Mouse (Mus musculus) duodenum, adult 2 months (tissue): ENCODE data around the gene Shank1. TPM values are rescaled to one million over a fixed set of nuclear protein-coding genes. Genes with fewer than 3 reads are reported as not detected.

Experiments used
- polyA plus RNA-seq: library from polyadenylated mRNA; depleted of rRNA; stranded (reverse); fragments of >200 nt; gene quantifications from 2 replicates; pipeline ENCODE4 v1.2.3, GENCODE M21; 2012; ENCODE audit warnings: low replicate concordance; rRNA removed

Gene Shank1
- polyA plus RNA-seq, result 0.72 and 1.6 TPM in 2 replicates

GRCm38 (mm10) chr7:44309475-44310284, at the start of gene Shank1:
Gene Shank1, plus strand, starts transcription at chr7:44310253.

DNA sequence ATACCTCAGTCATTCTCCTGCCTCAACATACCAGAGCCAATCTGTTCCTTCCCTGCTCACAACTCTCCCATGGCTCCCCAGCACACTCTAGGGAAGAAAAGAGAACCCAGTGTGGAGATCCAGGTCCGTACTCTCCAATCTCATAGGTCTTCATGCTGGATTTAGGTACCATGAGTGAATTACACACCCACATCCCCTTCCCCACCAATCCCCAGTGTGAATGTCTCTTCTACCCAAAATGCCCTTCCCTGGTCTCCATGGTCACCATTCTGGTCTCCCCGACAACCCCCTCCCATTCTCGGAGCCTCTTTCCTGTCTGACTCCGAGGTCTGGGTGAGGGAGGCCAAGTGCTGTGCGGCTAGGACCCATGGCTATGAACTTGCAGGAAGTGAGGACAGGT, 48.9 kb upstream of the Shank1 start, which contains the start of gene Gm15517:
Gene Gm15517 (plus strand): TSS at position 301 of the 400 bp plus-strand sequence.

GRCm38 (mm10) chr7:44306516-44307240, 3.4 kb upstream of the Shank1 start, which contains the start of gene Clec11a:
Gene Clec11a, minus strand, starts transcription at chr7:44306902.

GRCm38 (mm10) chr7:44383980-44384715, 74.1 kb downstream of the Shank1 start, which contains the start of gene Syt3:
Gene Syt3, plus strand, starts transcription at chr7:44384102.

DNA sequence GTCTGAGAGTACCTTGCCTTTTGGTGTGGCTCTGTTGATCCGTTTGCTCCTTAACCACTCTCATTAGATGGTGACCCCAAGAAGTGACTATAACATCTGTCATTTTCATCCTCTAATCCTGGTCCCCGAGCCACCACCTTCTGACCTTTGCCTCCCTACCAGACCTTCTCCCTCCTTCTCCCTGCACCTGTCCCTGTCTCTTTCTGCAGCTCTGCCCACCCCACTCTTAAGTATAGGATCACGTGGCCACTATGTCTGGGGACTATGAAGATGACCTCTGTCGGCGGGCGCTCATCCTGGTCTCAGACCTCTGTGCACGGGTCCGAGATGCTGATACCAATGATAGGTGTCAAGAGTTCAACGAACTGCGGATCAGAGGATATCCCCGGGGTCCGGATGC, 75.7 kb downstream of the Shank1 start, which contains the start of gene 1700008O03Rik:
Gene 1700008O03Rik (minus strand): TSS at position 101 of the 400 bp plus-strand sequence.

Other genes with a start within 250 kb of the Shank1 start
- not detected in 2 replicates for gene Klk1b21, start 207.9 kb upstream of the Shank1 start, polyA plus RNA-seq
- gene Klk1b22, start 197.6 kb upstream of the Shank1 start, polyA plus RNA-seq, result not detected in 2 replicates
- not detected in 2 replicates for gene Klk1b16, start 173.5 kb upstream of the Shank1 start, polyA plus RNA-seq
- 0.19 TPM in 1 of 2 replicates, not detected in the other for gene Klk1b24, start 122.0 kb upstream of the Shank1 start, polyA plus RNA-seq
- 1.8 TPM in 1 of 2 replicates, not detected in the other for gene Klk1b3, start 112.1 kb upstream of the Shank1 start, polyA plus RNA-seq
- gene Klk1b4, start 102.8 kb upstream of the Shank1 start, polyA plus RNA-seq, result 5.1 TPM in 1 of 2 replicates, not detected in the other
- gene Klk1b5, start 94.3 kb upstream of the Shank1 start, polyA plus RNA-seq, result 0.65 and 5.5 TPM in 2 replicates
- gene Klk1, start 84.9 kb upstream of the Shank1 start, polyA plus RNA-seq, result 81.1 and 870 TPM in 2 replicates
- gene Gm36864, start 74.1 kb upstream of the Shank1 start, polyA plus RNA-seq, result 0.08 TPM in 1 of 2 replicates, not detected in the other
- 1.4 TPM in 2 replicates for gene 1700028J19Rik, start 63.6 kb upstream of the Shank1 start, polyA plus RNA-seq
- gene 2410002F23Rik, start 63.5 kb upstream of the Shank1 start, polyA plus RNA-seq, result 67.9 and 113 TPM in 2 replicates
- gene Acp4, start 52.9 kb upstream of the Shank1 start, polyA plus RNA-seq, result not detected in 2 replicates
- 0.60 TPM in 1 of 2 replicates, not detected in the other for gene Gm15517, start 48.8 kb upstream of the Shank1 start, polyA plus RNA-seq
- gene Clec11a, start 3.4 kb upstream of the Shank1 start, polyA plus RNA-seq, result 1.8 and 2.5 TPM in 2 replicates
- gene Syt3, start 73.8 kb downstream of the Shank1 start, polyA plus RNA-seq, result 0.84 and 5.3 TPM in 2 replicates
- gene 1700008O03Rik, start 75.6 kb downstream of the Shank1 start, polyA plus RNA-seq, result 0.92 and 1.2 TPM in 2 replicates
- 1.0 and 1.5 TPM in 2 replicates for gene Lrrc4b, start 118.8 kb downstream of the Shank1 start, polyA plus RNA-seq
- 3.7 and 8.8 TPM in 2 replicates for gene Aspdh, start 155.1 kb downstream of the Shank1 start, polyA plus RNA-seq
- gene Josd2, start 157.7 kb downstream of the Shank1 start, polyA plus RNA-seq, result 114 and 135 TPM in 2 replicates
- gene Emc10, start 186.3 kb downstream of the Shank1 start, polyA plus RNA-seq, result 308 and 370 TPM in 2 replicates
- gene Fam71e1, start 186.3 kb downstream of the Shank1 start, polyA plus RNA-seq, result 6.3 and 8.9 TPM in 2 replicates
- not detected in 2 replicates for gene Mybpc2, start 214.4 kb downstream of the Shank1 start, polyA plus RNA-seq
- 7.6 and 9.2 TPM in 2 replicates for gene Spib, start 221.8 kb downstream of the Shank1 start, polyA plus RNA-seq
- 42.0 and 46.0 TPM in 2 replicates for gene Pold1, start 238.6 kb downstream of the Shank1 start, polyA plus RNA-seq
- 250 and 318 TPM in 2 replicates for gene Nr1h2, start 243.7 kb downstream of the Shank1 start, polyA plus RNA-seq